Mouse (Mus musculus) forebrain, embryonic 15.5 days (tissue): Measurements from ENCODE around the gene Phf24. TPM values are rescaled to one million over a fixed set of nuclear protein-coding genes. Genes with fewer than 3 reads are reported as not detected.
"Not testable (repeated sequence)": the region's sequence is repeated elsewhere in the genome, so short reads cannot be mapped to it uniquely, and the experiment has no call there.

Experiments
- ATAC-seq: fragments of 200-750 bp; cut with Nextera tagmentation; replicated peaks from 2 replicates; pipeline ENCODE4 v1.8.0; 2017; ENCODE audit warnings: mild to moderate bottlenecking, moderate TSS enrichment, moderate library complexity
- H3K27ac ChIP-seq: fragments of 300-500 bp; sonication (generic); replicated peaks from 2 replicates; pipeline ENCODE4 v1.5.1; 2015; ENCODE audit warnings: mild to moderate bottlenecking, inconsistent platforms
- H3K27me3 ChIP-seq: fragments of 300-500 bp; sonication (generic); 2 replicates; pipeline ENCODE4 v1.6.1; 2015; ENCODE audit warnings: inconsistent platforms
- H3K36me3 ChIP-seq: fragments of 300-500 bp; sonication (generic); 2 replicates; pipeline ENCODE4 v1.6.1; 2015; ENCODE audit warnings: mild to moderate bottlenecking, inconsistent platforms
- H3K4me1 ChIP-seq: fragments of 300-500 bp; sonication (generic); 2 replicates; pipeline ENCODE4 v1.6.1; 2015; ENCODE audit warnings: inconsistent platforms
- H3K4me2 ChIP-seq: fragments of 300-500 bp; sonication (generic); replicated peaks from 2 replicates; pipeline ENCODE4 v1.6.1; 2015; ENCODE audit warnings: mild to moderate bottlenecking, inconsistent platforms
- H3K4me3 ChIP-seq: fragments of 300-500 bp; sonication (generic); 2 replicates; pipeline ENCODE4 v1.5.1; 2015; ENCODE audit warnings: mild to moderate bottlenecking, inconsistent platforms
- H3K9ac ChIP-seq: fragments of 300-500 bp; sonication (generic); replicated peaks from 2 replicates; pipeline ENCODE4 v1.6.1; 2015; ENCODE audit warnings: mild to moderate bottlenecking, inconsistent platforms
- H3K9me3 ChIP-seq: fragments of 300-500 bp; sonication (generic); 2 replicates; pipeline ENCODE4 v1.6.1; 2016; ENCODE audit warnings: inconsistent platforms
- WGBS: fragments of 180-500 bp; shearing (Covaris S2); methylation state at CpG from one replicate; pipeline ENCODE4 v1.1.7; 2015; ENCODE audit warnings: mixed read lengths; 5-methylcytosine and 5-hydroxymethylcytosine counted together
- polyA plus RNA-seq: library from polyadenylated mRNA; unstranded; fragments of >200 nt; fragmentation: Nextera tagmentation; extraction: Ambion mirVana; gene quantifications from 2 replicates; pipeline ENCODE4 v1.2.1, GENCODE M21; 2015

Gene Phf24
- polyA plus RNA-seq, 1 experiment from 2014 or later, result 22.2 TPM

DNA sequence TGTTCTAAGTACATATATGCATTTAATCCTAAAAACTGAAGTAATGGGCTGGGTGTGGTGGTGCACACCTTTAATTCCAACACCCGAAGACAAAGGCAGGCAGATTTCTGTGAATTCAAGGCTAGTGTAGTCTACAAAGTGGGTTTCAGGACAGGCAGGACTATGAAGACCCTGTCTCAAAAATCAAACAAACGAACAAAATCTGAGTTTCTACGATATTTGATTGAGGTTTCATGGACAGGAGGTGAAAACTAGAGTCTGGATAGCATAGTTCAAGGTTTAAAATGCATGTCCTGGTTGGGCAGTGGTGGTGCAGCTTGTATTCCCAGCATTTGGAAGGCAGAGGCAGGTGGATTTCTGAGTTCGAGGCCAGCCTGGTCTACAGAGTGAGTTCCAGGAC, 52.8 kb downstream of the Phf24 start, which contains the start of gene 1700022I11Rik:
1700022I11Rik (plus strand) TSS at position 301 of the 400 bp plus-strand sequence.
- no peak within 1 kb of the TSS for H3K9ac ChIP-seq
- no peaks in the 10 kb centered on the region for H3K9me3 ChIP-seq
- peaks cover 4% of the 10 kb centered on the region; the same call in 1 of the 2 replicates for H3K4me1 ChIP-seq

DNA sequence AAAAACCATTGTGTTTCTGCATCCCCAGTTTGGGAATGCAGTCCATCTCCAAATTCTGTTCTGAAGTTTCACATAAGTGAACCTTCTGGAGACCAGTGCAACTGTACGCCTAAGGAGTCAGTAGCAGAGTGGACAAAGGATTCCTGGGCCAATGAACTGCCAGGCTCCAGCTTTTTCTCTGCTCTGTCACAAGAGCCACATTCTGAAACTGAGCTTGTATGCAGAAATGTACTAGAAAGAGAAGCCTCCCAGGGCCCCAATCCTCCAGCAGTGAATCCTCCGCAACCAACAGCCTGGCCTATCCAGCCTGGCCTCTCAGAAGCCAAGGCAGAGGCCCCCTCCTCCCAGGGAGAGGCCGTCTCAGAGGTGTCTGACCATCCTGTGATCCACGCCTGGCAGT, 56.5 kb downstream of the Phf24 start:
- Histone ChIP-seq H3K9me3 (no peaks in the 10 kb centered on the region), H3K4me3 (no peak overlapping the region), H3K4me2 (no peak overlapping the region), H3K4me1 (no peaks in the 10 kb centered on the region), H3K27me3 (no peaks in the 10 kb centered on the region), H3K27ac (no peak overlapping the region), H3K36me3 (peaks cover 10% of the 10 kb centered on the region; the same call in 1 of the 2 replicates), H3K9ac (no peak overlapping the region)
- WGBS, result 76% methylated on average over 4 of the region's 4 CpGs
- no peak for ATAC-seq

More for the DNA sequence above, 52.8 kb downstream of the Phf24 start, which contains the start of gene 1700022I11Rik:
- no peak within 1 kb of the TSS for H3K4me2 ChIP-seq
- H3K27me3 ChIP-seq, result no peaks in the 10 kb centered on the region
- no peak within 1 kb of the TSS for H3K4me3 ChIP-seq
- no peak for ATAC-seq
- H3K36me3 ChIP-seq, result no peaks in the 10 kb centered on the region
- no peak within 1 kb of the TSS for H3K27ac ChIP-seq
- WGBS, result 86% methylated on average over 4 of the region's 4 CpGs

DNA sequence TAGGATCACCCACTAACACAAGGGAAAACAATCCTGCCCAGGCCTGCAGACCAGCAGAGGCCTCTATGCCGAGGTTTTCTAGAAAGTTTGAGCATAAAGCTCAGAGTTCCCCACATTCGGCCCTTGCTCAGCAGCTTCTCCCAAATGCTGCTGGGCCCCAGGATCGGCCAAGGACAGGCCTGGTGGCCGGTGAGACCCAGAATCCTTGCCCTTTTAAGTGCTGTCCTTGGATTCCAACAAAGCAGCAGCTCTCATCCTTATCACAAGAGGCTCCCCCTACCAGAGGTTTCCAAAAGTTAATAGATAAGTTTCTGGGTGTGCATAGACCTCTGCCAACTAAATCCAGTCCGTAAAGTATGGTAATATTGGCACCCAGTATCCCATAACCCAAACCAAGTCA, 57.4 kb downstream of the Phf24 start:
- WGBS, result 86% methylated on average over 5 of the region's 5 CpGs
- Histone ChIP-seq H3K27ac (no peak overlapping the region), H3K4me1 (no peaks in the 10 kb centered on the region), H3K36me3 (peaks cover 19% of the 10 kb centered on the region), H3K4me3 (no peak overlapping the region), H3K27me3 (no peaks in the 10 kb centered on the region), H3K9ac (no peak overlapping the region), H3K9me3 (no peaks in the 10 kb centered on the region), H3K4me2 (no peak overlapping the region)
- no peak for ATAC-seq

DNA sequence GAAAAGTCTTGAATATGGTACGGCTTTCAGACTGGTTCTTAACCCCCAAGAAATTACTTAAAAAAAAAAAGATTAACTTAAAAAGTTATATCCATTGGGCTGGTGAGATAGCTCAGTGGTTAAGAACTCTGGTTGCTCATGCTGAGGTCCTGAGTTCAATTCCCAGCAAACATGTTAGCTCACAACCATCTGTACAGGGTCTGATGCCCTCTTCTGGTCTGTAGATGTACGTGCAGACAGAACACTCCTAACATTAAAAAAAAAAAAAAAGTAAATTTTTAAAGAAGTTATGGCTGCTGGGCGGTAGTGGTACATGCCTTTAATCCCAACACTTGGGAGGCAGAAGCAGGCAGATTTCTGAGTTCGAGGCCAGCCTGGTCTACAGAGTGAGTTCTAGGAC, 61.6 kb downstream of the Phf24 start:
- Histone ChIP-seq H3K27me3 (no peaks in the 10 kb centered on the region), H3K9ac (no peak overlapping the region), H3K36me3 (peaks cover 55% of the 10 kb centered on the region), H3K4me2 (no peak overlapping the region), H3K4me3 (no peak overlapping the region), H3K27ac (no peak overlapping the region), H3K9me3 (no peaks in the 10 kb centered on the region), H3K4me1 (no peaks in the 10 kb centered on the region)
- ATAC-seq, result no peak
- 97% methylated on average over 4 of the region's 4 CpGs for WGBS

DNA sequence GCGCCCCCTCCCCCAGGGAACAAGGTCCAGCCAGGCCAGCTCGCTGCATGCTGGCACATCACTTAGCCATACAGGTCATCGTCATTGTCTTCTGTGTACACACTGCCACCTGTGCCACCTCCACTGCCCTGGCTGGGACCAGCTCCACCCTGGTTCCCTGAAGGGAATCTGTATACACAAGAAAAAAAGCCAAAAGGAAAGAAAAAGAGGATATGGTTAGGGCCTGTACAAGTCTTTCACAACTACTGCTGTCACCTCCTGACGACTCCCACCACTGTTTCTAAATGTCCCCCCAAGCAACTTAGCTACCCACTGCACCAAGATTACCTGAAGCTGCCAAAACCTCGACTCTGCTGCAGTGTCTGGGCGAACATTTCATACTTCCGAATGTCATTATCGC, 64.0 kb downstream of the Phf24 start:
- not testable (repeated sequence) for ATAC-seq
- 92% methylated on average over 8 of the region's 8 CpGs for WGBS
- peaks cover 78% of the 10 kb centered on the region for H3K36me3 ChIP-seq

DNA sequence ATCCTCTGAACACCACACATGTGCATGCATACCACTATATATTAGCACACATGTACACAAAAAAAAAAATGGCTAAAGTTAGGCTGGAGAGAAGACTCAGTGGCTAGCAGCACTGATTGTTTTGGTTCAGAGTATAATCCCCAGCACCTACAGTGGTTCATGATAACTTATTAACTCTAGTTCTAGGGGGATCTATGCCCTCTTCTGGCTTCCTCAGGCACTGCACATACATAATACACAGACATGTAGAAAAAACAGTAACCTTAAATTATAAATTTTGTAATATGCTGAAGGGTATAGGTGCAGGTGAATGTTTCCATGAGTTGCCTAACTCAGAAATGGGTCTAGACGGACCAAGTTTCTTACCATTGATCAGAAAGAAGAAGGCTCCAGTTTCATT, 71.8 kb downstream of the Phf24 start:
- Histone ChIP-seq H3K4me3 (no peak overlapping the region), H3K9me3 (no peaks in the 10 kb centered on the region), H3K27ac (no peak overlapping the region), H3K36me3 (peaks cover 97% of the 10 kb centered on the region), H3K4me2 (no peak overlapping the region), H3K4me1 (no peaks in the 10 kb centered on the region), H3K9ac (no peak overlapping the region), H3K27me3 (no peaks in the 10 kb centered on the region)
- 89% methylated on average over 1 of the region's 1 CpGs for WGBS
- ATAC-seq, result no peak

More for the DNA sequence above, 64.0 kb downstream of the Phf24 start:
- not testable (repeated sequence) for H3K4me2 ChIP-seq, H3K27me3 ChIP-seq, H3K4me3 ChIP-seq, H3K4me1 ChIP-seq, H3K9me3 ChIP-seq, H3K27ac ChIP-seq, H3K9ac ChIP-seq

Other genes with a start within 250 kb of the Phf24 start
- 0.70 and 0.98 TPM in 2 replicates for gene 4930578G10Rik, start 181.1 kb upstream of the Phf24 start, polyA plus RNA-seq
- gene Ccl19, start 160.1 kb upstream of the Phf24 start, polyA plus RNA-seq, result 0.43 and 0.51 TPM in 2 replicates
- gene Ccl21a, start 142.7 kb upstream of the Phf24 start, polyA plus RNA-seq, result 0.59 and 0.80 TPM in 2 replicates
- gene Fam205a1, start 62.8 kb upstream of the Phf24 start, polyA plus RNA-seq, result 0.05 TPM in 1 of 2 replicates, not detected in the other
- 0.41 and 0.51 TPM in 2 replicates for gene Gm12394, start 59.9 kb upstream of the Phf24 start, polyA plus RNA-seq
- 1.6 and 1.8 TPM in 2 replicates for gene Fam205c, start 42.4 kb upstream of the Phf24 start, polyA plus RNA-seq
- gene Dnajb5, start 33.2 kb downstream of the Phf24 start, polyA plus RNA-seq, result 49.3 and 55.1 TPM in 2 replicates
- gene 1700022I11Rik, start 52.9 kb downstream of the Phf24 start, polyA plus RNA-seq, result 0.41 TPM in 2 replicates
- gene Vcp, start 83.8 kb downstream of the Phf24 start, polyA plus RNA-seq, result 505 and 521 TPM in 2 replicates
- 28.1 and 29.9 TPM in 2 replicates for gene Fancg, start 93.8 kb downstream of the Phf24 start, polyA plus RNA-seq
- gene Pigo, start 109.2 kb downstream of the Phf24 start, polyA plus RNA-seq, result 23.2 and 23.8 TPM in 2 replicates
- 259 and 263 TPM in 2 replicates for gene Stoml2, start 115.0 kb downstream of the Phf24 start, polyA plus RNA-seq
- gene Fam214b, start 129.6 kb downstream of the Phf24 start, polyA plus RNA-seq, result 44.8 and 45.3 TPM in 2 replicates
- 17.9 and 18.7 TPM in 2 replicates for gene Unc13b, start 142.3 kb downstream of the Phf24 start, polyA plus RNA-seq